Mouse (Mus musculus): ENCODE measurements at regions not wholly inside any gene's neighbourhood (a gene's known extent, or its start where the extent isn't known, plus 50 kb on each side); places are given as distances from the start of the nearest gene placed in this dataset.

DNA sequence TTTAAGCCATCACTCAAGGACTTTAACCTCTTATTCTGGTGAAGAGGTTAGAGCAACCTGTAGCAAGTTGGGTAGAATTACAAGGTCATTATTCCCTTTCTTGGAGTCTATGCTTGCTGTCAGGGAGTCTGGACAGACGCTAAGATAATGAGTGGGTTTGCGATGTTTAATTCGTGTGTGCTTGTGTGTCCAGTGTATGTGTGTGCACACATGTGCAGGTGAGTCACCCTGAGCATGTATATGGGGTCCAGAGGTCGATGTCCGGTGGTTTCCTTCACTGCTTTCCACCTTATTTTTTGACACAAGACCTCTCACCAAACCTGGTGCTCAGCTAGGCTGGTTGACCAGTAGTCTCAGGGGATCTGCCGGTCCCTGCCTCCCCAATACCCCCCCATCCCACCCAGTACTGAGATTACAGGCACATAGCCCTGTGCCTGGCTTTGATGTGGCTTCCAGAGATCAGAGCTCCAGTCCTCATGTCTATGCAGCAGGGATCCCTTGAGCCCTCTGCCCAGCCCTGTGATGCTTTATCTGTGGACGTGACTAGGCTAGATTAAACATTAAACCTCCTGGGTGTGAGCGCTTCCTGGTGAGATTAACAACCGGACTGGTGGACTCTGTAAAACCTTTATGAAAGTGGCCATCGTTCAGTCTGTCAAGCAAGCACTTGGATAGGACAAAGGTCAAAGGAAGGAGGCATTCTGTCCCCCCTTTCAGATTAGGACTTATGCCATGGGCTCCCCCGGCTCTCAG lies 74.4 kb upstream of the Tmem45b start:
- Histone ChIP-seq H3K4me3 (ENCODE audit: insufficient read depth in 1 of 2, low read depth in 2 of 2, low read length in 2 of 2) (no peak overlapping the region), H3K4me1 (replicated peaks; ENCODE audit: control insufficient read depth in 2 of 2, insufficient read depth in 2 of 2, low read length in 1 of 2) (peaks cover 0 to 4% of the 10 kb centered on the region in 2 experiments; a peak in 2 of 4 replicates), H3K9me3 (ENCODE audit: control insufficient read depth, low read length) (no peaks in the 10 kb centered on the region), H3K4me2 (ENCODE audit: low read depth) (no peak overlapping the region), H3K9ac (replicated peaks) (no peak overlapping the region), H3K27me3 (ENCODE audit: control insufficient read depth, insufficient read depth, low read length) (no peaks in the 10 kb centered on the region), H3K27ac (no peak overlapping the region), H3K36me3 (replicated peaks; ENCODE audit: control insufficient read depth, insufficient read depth, low read depth) (no peaks in the 10 kb centered on the region)
- WGBS (ENCODE audit: insufficient replicate concordance) = 58% methylated on average over 11 of the region's 11 CpGs
- DNase-seq (ENCODE audit: low read depth in 3 of 3, low spot score in 3 of 3) (peak in 1 of 3 experiments; percentile 12), ATAC-seq (ENCODE audit: insufficient read depth) (peak; percentile 48)
- no peak for TF ChIP-seq EP300 (IDR thresholded peaks at IDR 0.05; ENCODE audit: low read depth)
- TF ChIP-seq CTCF (IDR thresholded peaks at IDR 0.05; ENCODE audit: low read depth) = no peak

DNA sequence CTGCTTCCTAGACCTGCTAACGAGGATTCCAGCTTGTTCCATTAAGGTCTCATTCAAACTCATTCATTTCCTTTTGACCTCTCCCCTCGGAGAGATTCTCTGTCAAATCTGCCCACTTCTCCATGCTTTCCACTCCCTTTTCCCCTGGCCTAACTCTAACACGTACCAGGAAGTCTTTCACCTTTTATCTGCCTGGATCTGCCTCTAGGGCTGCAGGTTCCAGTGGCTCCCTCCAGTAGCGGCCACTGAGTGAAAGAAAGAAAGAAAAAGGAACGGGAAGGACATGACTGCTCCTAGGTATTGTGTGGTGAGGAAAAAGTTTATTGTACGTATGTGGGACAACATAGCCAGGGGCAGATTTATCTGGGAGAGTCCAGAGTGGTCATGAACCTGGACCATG lies 64.8 kb upstream of the Tmem45b start:
- no peak overlapping the region for H3K27ac ChIP-seq
- H3K27me3 ChIP-seq (ENCODE audit: control insufficient read depth, insufficient read depth, low read length) = no peaks in the 10 kb centered on the region
- no peak overlapping the region for H3K4me2 ChIP-seq (ENCODE audit: low read depth)
- no peaks in the 10 kb centered on the region for H3K36me3 ChIP-seq (replicated peaks; ENCODE audit: control insufficient read depth, insufficient read depth, low read depth)
- TF ChIP-seq EP300 (IDR thresholded peaks at IDR 0.05; ENCODE audit: low read depth) (no peak), CTCF (IDR thresholded peaks at IDR 0.05; ENCODE audit: low read depth) (no peak)
- no peaks in the 10 kb centered on the region for H3K9me3 ChIP-seq (ENCODE audit: control insufficient read depth, low read length)
- no peak overlapping the region for H3K9ac ChIP-seq (replicated peaks)
- no peak for DNase-seq (ENCODE audit: low read depth in 3 of 3, low spot score in 3 of 3)
- ATAC-seq (ENCODE audit: insufficient read depth) = no peak
- WGBS (ENCODE audit: insufficient replicate concordance) = 34% methylated on average over 6 of the region's 6 CpGs
- no peaks in the 10 kb centered on the region for H3K4me1 ChIP-seq (replicated peaks; ENCODE audit: control insufficient read depth in 2 of 2, insufficient read depth in 2 of 2, low read length in 1 of 2)
- H3K4me3 ChIP-seq (ENCODE audit: insufficient read depth in 1 of 2, low read depth in 2 of 2, low read length in 2 of 2) = no peak overlapping the region

DNA sequence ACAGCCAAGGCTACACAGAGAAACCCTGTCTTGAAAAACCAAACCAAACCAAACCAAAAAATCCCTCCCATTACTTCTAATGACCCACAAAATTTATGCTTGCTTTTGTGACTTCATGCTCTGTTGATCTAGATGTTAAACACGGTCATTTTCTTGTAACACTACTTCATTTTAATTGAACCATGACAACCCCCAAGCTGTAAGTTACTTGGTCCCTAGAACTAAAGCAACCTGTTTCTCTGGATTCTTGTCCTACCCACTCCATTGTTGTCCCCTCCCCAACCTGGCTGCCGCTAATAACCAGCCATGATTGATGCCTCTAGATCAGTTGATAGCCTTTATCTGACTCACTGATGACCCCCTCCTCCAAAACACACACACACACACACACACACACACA lies 63.0 kb upstream of the Tmem45b start:
- Histone ChIP-seq H3K9me3 (ENCODE audit: control insufficient read depth, low read length) (no peaks in the 10 kb centered on the region), H3K4me3 (ENCODE audit: insufficient read depth in 1 of 2, low read depth in 2 of 2, low read length in 2 of 2) (no peak overlapping the region), H3K36me3 (replicated peaks; ENCODE audit: control insufficient read depth, insufficient read depth, low read depth) (no peaks in the 10 kb centered on the region), H3K4me1 (replicated peaks; ENCODE audit: control insufficient read depth in 2 of 2, insufficient read depth in 2 of 2, low read length in 1 of 2) (no peaks in the 10 kb centered on the region), H3K9ac (replicated peaks) (no peak overlapping the region), H3K27ac (no peak overlapping the region), H3K27me3 (ENCODE audit: control insufficient read depth, insufficient read depth, low read length) (no peaks in the 10 kb centered on the region), H3K4me2 (ENCODE audit: low read depth) (no peak overlapping the region)
- DNase-seq (ENCODE audit: low read depth in 3 of 3, low spot score in 3 of 3) (no peak), ATAC-seq (ENCODE audit: insufficient read depth) (no peak)
- TF ChIP-seq CTCF (IDR thresholded peaks at IDR 0.05; ENCODE audit: low read depth) = no peak
- TF ChIP-seq EP300 (IDR thresholded peaks at IDR 0.05; ENCODE audit: low read depth) = no peak
- whole genome bisulfite sequencing (ENCODE audit: insufficient replicate concordance) = 61% methylated on average over 2 of the region's 2 CpGs
